Mouse (Mus musculus) testis, adult 2 months (tissue): ENCODE measurements around the gene Nxnl1.

ENCODE experiments used
- CTCF ChIP-seq: fragments of 200-500 bp; IDR thresholded peaks from 2 replicates; pipeline ENCODE4 v1.5.1; 2012; ENCODE audit warnings: low read depth, mild to moderate bottlenecking, inconsistent platforms, low read length, moderate library complexity; ENCODE audit not compliant: control insufficient read depth, insufficient read depth, insufficient replicate concordance
- POLR2A ChIP-seq: fragments of 200-500 bp; IDR thresholded peaks from 2 replicates; pipeline ENCODE4 v1.6.1; 2012; ENCODE audit warnings: low read depth, mild to moderate bottlenecking, inconsistent platforms, low read length, moderate library complexity; ENCODE audit not compliant: control insufficient read depth

DNA sequence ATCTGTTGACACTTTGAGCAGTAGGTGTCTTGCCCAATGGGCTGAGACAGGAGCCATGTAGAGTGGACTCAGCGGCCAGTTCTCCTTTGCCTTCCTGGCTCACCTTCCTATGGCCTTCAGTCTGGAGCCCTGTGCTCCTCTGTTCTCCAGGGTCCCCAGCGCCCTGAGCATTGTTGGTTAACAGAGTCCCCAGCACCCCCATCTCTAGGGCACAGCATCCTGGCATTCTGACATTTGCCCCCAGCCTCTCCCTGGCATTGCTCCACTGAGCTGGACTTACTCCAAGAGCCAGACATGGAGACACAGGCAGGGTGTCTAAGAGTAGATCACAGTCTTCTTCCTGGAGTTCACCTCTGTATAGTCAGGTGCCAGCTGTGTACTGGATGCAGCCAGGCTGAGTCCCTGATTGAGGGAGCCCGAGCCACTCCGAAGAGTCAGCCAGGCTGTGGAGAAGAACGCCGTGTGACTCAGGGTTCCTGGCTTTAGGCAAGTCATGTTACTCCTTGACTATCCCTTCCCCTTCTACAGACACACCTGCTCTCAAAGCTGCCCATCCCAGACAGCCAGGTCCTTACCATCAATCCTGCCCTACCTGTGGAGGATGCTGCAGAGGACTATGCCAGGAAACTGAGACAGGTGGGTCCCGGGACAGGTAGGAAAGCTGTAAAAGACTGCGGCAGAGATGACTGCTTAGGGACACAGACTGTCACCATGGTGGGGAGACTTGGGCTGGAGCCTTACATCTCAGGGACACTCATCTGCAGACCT lies 27.3 kb upstream of the Nxnl1 start:
- TF ChIP-seq POLR2A (no peak), CTCF (no peak)
